Mouse (Mus musculus) hindbrain, postnatal 0 days (tissue): ENCODE results near the gene Zranb1. TPM values are rescaled to one million over a fixed set of nuclear protein-coding genes. Genes with fewer than 3 reads are reported as not detected.

Source experiments
- ATAC-seq: fragments of 200-750 bp; cut with Nextera tagmentation; 2 replicates; pipeline ENCODE4 v1.8.0; 2017; ENCODE audit warnings: mild to moderate bottlenecking, moderate TSS enrichment, moderate library complexity
- DNase-seq: peaks from one replicate; pipeline ENCODE4 v3.0.0-alpha.2; 2015; ENCODE audit warnings: low spot score
- H3K27ac ChIP-seq: fragments of 300-500 bp; sonication (generic); 2 replicates; pipeline ENCODE4 v1.5.1; 2014; ENCODE audit warnings: mild to moderate bottlenecking
- H3K27me3 ChIP-seq: fragments of 300-500 bp; sonication (generic); 2 replicates; pipeline ENCODE4 v1.6.1; 2014; ENCODE audit warnings: low read length, mixed read lengths; ENCODE audit not compliant: insufficient read depth
- H3K36me3 ChIP-seq: fragments of 300-500 bp; sonication (generic); 2 replicates; pipeline ENCODE4 v1.6.1; 2014; ENCODE audit warnings: low read length, mixed read lengths; ENCODE audit not compliant: insufficient read depth
- H3K4me1 ChIP-seq: fragments of 300-500 bp; sonication (generic); 2 replicates; pipeline ENCODE4 v1.6.1; 2014; ENCODE audit warnings: antibody characterized with exemption, low read length, mixed read lengths; ENCODE audit not compliant: insufficient read depth
- H3K4me2 ChIP-seq: fragments of 300-500 bp; sonication (generic); 2 replicates; pipeline ENCODE4 v1.6.1; 2014; ENCODE audit warnings: low read depth, mild to moderate bottlenecking, low read length, moderate library complexity, mixed read lengths
- H3K4me3 ChIP-seq: fragments of 300-500 bp; sonication (generic); 2 replicates; pipeline ENCODE4 v1.5.1; 2014; ENCODE audit warnings: low read length
- H3K9ac ChIP-seq: fragments of 300-500 bp; sonication (generic); replicated peaks from 2 replicates; pipeline ENCODE4 v1.6.1; 2014; ENCODE audit warnings: mild to moderate bottlenecking, low read length, moderate library complexity, mixed read lengths
- H3K9me3 ChIP-seq: fragments of 300-500 bp; sonication (generic); 2 replicates; pipeline ENCODE4 v1.6.1; 2016; ENCODE audit warnings: low read length, mixed read lengths
- CTCF ChIP-seq: IDR thresholded peaks from 2 replicates; pipeline ENCODE4 v1.5.1; 2016; ENCODE audit warnings: antibody characterized with exemption, control low read depth, low read depth
- WGBS: fragments of 180-500 bp; shearing (Covaris S2); extraction: QIAGEN DNeasy Blood & Tissue Kit; methylation state at CpG from one replicate; pipeline ENCODE4 v1.1.7; 2014; 5-methylcytosine and 5-hydroxymethylcytosine counted together
- polyA plus RNA-seq: library from polyadenylated mRNA; unstranded; fragments of >200 nt; fragmentation: Nextera tagmentation; extraction: Ambion mirVana; gene quantifications from 2 replicates; pipeline ENCODE4 v1.2.1, GENCODE M21; 2015
- total RNA-seq: library from RNA; depleted of rRNA; stranded (reverse); fragments of >200 nt; gene quantifications from 2 replicates; pipeline ENCODE4 v1.2.3, GENCODE M21; 2014

The Zranb1 gene
- total and polyA plus RNA-seq, 2 experiments from 2014 or later, result 24.0 to 40.1 TPM

DNA sequence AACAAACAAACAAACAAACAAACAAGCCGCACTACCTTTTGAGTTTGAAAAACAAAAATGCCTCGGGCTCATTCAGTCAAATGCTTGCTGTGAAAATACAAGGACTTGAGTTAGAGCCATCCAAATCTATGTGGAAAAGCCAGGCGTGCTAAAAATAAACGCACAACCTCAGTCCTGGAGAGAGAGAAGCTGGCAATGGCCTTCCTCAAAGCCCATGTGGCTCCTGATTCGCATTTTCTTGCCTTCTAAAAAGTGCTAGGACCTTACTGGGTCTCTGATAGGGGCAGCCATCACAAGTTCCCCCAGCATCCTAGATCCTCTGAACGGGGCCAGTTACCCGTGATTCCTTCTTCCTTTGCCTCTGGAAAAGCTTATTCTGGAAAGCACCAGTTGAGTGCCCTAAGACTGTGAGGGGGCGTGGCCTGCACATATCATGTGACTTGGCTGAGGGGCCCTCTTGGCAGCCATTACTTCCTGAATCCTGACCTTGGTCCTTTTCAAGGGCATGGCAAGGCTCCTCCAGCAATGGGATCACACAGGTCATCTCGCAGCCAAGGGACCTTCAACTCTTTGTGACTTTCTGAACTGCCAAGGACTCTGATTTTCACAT lies 34.6 kb upstream of the Zranb1 start:
- Histone ChIP-seq H3K36me3 (no peaks in the 10 kb centered on the region), H3K9me3 (no peaks in the 10 kb centered on the region), H3K27ac (no peak overlapping the region), H3K9ac (no peak overlapping the region), H3K4me2 (no peak overlapping the region), H3K4me3 (no peak overlapping the region), H3K27me3 (no peaks in the 10 kb centered on the region), H3K4me1 (no peaks in the 10 kb centered on the region)
- ATAC-seq (no peak), DNase-seq (no peak)
- 87% methylated on average over 9 of the region's 9 CpGs for WGBS
- no peak for TF ChIP-seq CTCF

DNA sequence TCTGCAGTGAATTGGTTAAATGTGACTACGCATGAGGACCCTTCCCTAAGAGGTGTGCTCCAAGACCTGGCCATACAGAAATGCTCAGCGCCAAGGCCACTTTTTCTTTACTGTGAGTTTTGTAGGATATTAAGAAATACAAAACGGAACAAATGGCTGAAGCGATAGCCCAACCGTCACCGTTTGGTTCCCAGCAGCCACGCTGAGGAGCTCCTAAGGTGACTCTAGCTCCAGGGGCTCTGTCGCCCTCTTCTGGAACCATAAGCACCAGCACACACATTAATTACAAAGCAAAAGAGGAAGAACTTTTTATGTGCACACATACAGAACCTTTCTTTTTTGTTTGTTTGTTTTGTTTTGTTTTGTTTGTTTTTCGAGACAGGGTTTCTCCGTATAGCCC lies 33.7 kb upstream of the Zranb1 start:
- no peaks in the 10 kb centered on the region for H3K36me3 ChIP-seq
- TF ChIP-seq CTCF, result no peak
- DNase-seq (no peak), ATAC-seq (no peak)
- no peaks in the 10 kb centered on the region for H3K27me3 ChIP-seq
- 88% methylated on average over 10 of the region's 10 CpGs for WGBS
- no peak overlapping the region for H3K27ac ChIP-seq
- no peak overlapping the region for H3K4me2 ChIP-seq
- no peaks in the 10 kb centered on the region for H3K9me3 ChIP-seq
- H3K4me1 ChIP-seq, result no peaks in the 10 kb centered on the region
- no peak overlapping the region for H3K9ac ChIP-seq
- no peak overlapping the region for H3K4me3 ChIP-seq

DNA sequence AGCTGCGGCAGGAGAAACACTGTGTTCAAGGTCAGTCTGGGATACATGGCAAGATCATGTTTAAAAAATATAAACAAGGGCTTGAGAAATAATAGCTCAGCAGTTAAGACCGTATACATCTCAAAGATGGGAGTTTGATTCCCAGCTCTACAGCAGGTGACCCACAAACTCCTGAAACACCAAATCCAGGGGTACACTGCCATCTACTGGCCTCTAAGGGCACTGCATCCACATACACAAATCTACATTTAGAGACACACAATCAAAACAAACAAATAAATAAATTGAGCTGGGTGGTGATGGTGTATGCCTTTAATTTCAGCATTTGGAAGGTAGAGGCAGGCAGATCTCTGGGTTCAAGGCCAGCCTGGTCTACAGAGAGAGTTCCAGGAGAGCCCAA lies 32.7 kb upstream of the Zranb1 start:
- ATAC-seq, result no peak
- WGBS, result 88% methylated on average over 2 of the region's 2 CpGs

DNA sequence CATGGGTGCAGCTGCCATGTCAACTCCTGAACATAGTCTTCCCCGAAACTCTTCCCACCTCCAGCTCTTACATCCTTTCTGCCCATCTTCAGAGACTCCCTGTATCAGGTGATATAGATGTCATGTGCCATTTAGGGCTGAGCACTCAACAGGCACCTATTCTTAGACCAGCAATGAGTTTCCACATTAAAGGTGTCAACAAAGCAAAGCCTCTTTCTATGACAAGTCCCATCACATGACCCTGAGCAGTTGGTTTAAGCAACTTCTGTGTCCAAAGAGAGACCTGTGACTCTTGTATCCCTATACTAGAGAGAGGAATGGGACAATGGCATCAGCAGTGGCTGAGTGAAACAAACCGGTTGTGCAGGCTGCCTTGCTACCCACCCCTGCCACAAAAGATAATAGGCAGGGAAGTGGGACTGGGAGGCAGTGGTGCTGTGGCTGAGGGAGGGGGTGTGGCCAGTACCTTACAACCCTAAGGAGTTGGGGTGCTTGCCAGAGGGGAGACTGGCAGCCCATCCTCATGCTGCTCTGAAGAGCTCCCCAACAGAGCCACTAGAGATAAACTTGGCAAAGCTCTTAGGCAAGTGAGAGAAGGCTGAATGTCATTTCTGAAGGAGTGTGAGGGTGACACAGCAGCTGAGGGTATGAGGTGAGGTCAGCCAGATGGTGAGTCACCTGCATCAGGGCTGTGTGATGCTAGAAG lies 30.0 kb upstream of the Zranb1 start:
- Histone ChIP-seq H3K27me3 (no peaks in the 10 kb centered on the region), H3K36me3 (no peaks in the 10 kb centered on the region), H3K9ac (no peak overlapping the region), H3K27ac (no peak overlapping the region), H3K9me3 (no peaks in the 10 kb centered on the region), H3K4me3 (no peak overlapping the region), H3K4me1 (no peaks in the 10 kb centered on the region), H3K4me2 (no peak overlapping the region)
- TF ChIP-seq CTCF, result no peak
- no peak for ATAC-seq
- DNase-seq, result no peak
- 62% methylated on average over 2 of the region's 2 CpGs for WGBS

More for the DNA sequence above, 32.7 kb upstream of the Zranb1 start:
- no peak overlapping the region for H3K4me2 ChIP-seq
- no peak overlapping the region for H3K27ac ChIP-seq
- no peaks in the 10 kb centered on the region for H3K27me3 ChIP-seq
- peak; percentile 16 for DNase-seq
- TF ChIP-seq CTCF, result peak; percentile 60
- no peaks in the 10 kb centered on the region for H3K36me3 ChIP-seq
- H3K4me3 ChIP-seq, result no peak overlapping the region
- H3K9ac ChIP-seq, result no peak overlapping the region
- no peaks in the 10 kb centered on the region for H3K9me3 ChIP-seq
- no peaks in the 10 kb centered on the region for H3K4me1 ChIP-seq

DNA sequence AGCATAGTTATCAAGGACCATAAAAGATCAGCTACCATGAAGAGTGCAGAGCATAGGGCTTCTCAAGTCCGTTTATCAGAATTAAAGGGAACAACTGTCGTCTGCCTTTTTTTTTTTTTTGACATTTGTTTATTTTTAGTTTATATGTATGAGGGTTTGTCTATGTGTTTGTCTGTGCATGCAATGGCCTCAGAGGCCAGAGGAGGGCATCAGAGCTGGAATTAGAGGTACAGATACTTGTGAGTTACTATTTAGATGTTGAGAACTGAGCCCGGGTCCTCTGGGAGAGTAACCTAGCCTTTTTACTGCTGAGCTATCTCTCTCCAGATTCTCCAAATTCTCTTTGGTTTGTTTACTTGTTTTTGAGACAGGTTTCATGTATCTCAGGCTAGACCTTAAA lies 27.1 kb upstream of the Zranb1 start:
- Histone ChIP-seq H3K4me1 (no peaks in the 10 kb centered on the region), H3K27me3 (no peaks in the 10 kb centered on the region), H3K27ac (no peak overlapping the region), H3K4me3 (no peak overlapping the region), H3K36me3 (no peaks in the 10 kb centered on the region), H3K4me2 (no peak overlapping the region), H3K9ac (no peak overlapping the region), H3K9me3 (no peaks in the 10 kb centered on the region)
- TF ChIP-seq CTCF, result no peak
- 81% methylated on average over 3 of the region's 3 CpGs for WGBS
- ATAC-seq (no peak), DNase-seq (no peak)

DNA sequence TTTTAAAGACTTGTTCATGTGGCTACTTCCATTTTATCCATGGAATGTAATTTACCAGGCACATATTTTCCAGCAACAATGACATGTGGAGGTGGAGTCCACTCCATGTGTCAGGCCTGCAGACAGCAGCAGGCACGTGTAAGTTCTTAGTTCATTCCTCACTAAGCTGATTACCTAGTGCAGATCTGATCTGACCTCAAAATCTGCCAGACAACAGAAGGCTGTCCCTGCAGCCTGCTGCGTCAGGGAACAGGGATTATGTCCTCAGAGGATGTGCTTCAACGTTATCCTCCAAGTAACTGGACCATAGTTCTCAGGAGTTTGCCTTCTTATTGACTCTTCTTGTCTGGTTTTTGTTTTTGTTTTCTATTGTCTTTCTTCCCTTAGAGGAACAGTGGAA lies 9.0 kb upstream of the Zranb1 start:
- DNase-seq (peak; percentile 11), ATAC-seq (no peak)
- H3K27me3 ChIP-seq, result no peaks in the 10 kb centered on the region
- no peak overlapping the region for H3K4me3 ChIP-seq
- H3K4me1 ChIP-seq, result no peaks in the 10 kb centered on the region
- H3K36me3 ChIP-seq, result no peaks in the 10 kb centered on the region
- no peak overlapping the region for H3K4me2 ChIP-seq
- TF ChIP-seq CTCF, result no peak
- 58% methylated on average over 3 of the region's 3 CpGs for WGBS
- no peak overlapping the region for H3K27ac ChIP-seq
- H3K9ac ChIP-seq, result no peak overlapping the region
- H3K9me3 ChIP-seq, result peaks cover 3% of the 10 kb centered on the region; the same call in 1 of the 2 replicates

DNA sequence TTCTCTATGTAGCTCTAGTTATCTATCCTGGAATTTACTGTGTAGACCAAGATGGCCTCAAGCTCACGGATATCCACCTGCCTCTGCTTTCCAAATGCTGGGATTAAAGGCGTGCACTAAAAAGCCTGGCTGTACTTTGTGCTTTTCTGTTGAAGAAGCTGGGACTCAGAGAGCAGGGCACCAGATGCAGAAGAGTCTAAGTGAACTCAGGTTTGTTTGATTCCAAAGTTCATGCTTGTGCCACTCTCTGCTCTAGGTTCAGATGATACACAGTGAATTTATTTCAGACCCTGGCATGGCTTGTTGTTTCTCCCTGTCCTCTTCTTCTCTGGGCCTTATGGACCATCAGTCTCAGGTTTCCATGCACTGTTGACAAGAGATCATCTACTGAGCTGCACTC lies 5.7 kb upstream of the Zranb1 start:
- Histone ChIP-seq H3K9ac (no peak overlapping the region), H3K4me2 (no peak overlapping the region), H3K4me3 (no peak overlapping the region), H3K27ac (no peak overlapping the region), H3K27me3 (no peaks in the 10 kb centered on the region), H3K9me3 (no peaks in the 10 kb centered on the region), H3K36me3 (no peaks in the 10 kb centered on the region), H3K4me1 (0 out of 2 replicates have a peak, but pooled peaks cover 2% of the 10 kb centered on the region)
- ATAC-seq, result no peak
- no peak for DNase-seq
- WGBS, result 77% methylated on average over 2 of the region's 2 CpGs
- TF ChIP-seq CTCF, result no peak
